Comparison of ENCODE assay signal across 21 mouse cellular contexts in genomic region chr1:129421581-129421980, GRCm38 (mm10).
DNase-seq lines count a peak whose midpoint lies in the region; ATAC-seq lines count a peak whose summit lies in the region.
"Had no signal": no experiment of that assay in that cellular context is flagged by ENCODE, and none has a peak within 500 bp of the region (broad histone marks: within the 10 kb centered on the region; RNA-seq: fewer than 3 reads in every experiment).

No protein-coding gene starts in this region.

- DNase-seq in frontal cortex, postnatal 25 days (ENCODE audit: low spot score in 2 of 2), result no peak
- DNase-seq in right cerebral cortex, adult 18-20 months, result peak; percentile 64
- no peak for DNase-seq in right cerebral cortex, postnatal 4 days
- peak; percentile 8 for DNase-seq in brain, embryonic 18.5 days (ENCODE audit: low read depth, low spot score)
- peak; percentile 12 to 62 for DNase-seq in left cerebral cortex, postnatal 14 days (ENCODE audit: low spot score in 2 of 2)
- DNase-seq in layer of hippocampus, postnatal 25 days (ENCODE audit: extremely low spot score in 1 of 2, low spot score in 1 of 2), result no peak
- no peak for DNase-seq in spleen, postnatal 36 days (ENCODE audit: low spot score in 2 of 2)
- DNase-seq: adrenal gland, adult 8-10 months; cerebellum, adult 11 months; cerebellum, postnatal 10 days; heart, postnatal 14 days; kidney, adult 11 months; kidney, postnatal 14 days; liver, postnatal 0 days; lung, postnatal 4 days; midbrain, embryonic 14.5 days; retina, postnatal 1 day had no signal

- intact Hi-C loops in left cerebral cortex, postnatal 14 days (cut with DNase I), result no loop called here

- peak; percentile 100 for ATAC-seq in frontal cortex, adult (ENCODE audit: low TSS enrichment)
- ATAC-seq: forebrain, embryonic 16.5 days; inflammation-experienced regulatory T-cells, adult 6 months; liver, embryonic 12.5 days; liver, postnatal 0 days had no signal

Comparison
In these comparisons a context has a peak if more than half of its experiments do, and no peak if none do; other contexts are left out.
1. DNase-seq: peak in right cerebral cortex, adult 18-20 months (single experiment), brain, embryonic 18.5 days (single experiment) and left cerebral cortex, postnatal 14 days (2 of 2); none in frontal cortex, postnatal 25 days (0 of 2), right cerebral cortex, postnatal 4 days (single experiment), layer of hippocampus, postnatal 25 days (0 of 2) and spleen, postnatal 36 days (0 of 2).